Mouse (Mus musculus) adrenal gland, adult (tissue): Measurements from ENCODE around the gene Cog1.

Experiments
- DNase-seq, 2 experiments: peaks; one replicate each; pipeline ENCODE4 v3.0.0; 2022 to 2023; ENCODE audit warnings: low spot score in 1 of 2; ENCODE audit not compliant: inconsistent age in 2 of 2

Cog1 gene

GRCm38 (mm10) chr11:113698013-113698545, 49.1 kb downstream of the Cog1 start:
- DNase-seq: no peak

- no peak for DNase-seq
Measured at GRCm38 (mm10) chr11:113699643-113700042, 50.7 kb downstream of the Cog1 start.

GRCm38 (mm10) chr11:113703758-113704157, 54.8 kb downstream of the Cog1 start:
- peak; percentile 82 to 92 for DNase-seq

GRCm38 (mm10) chr11:113705966-113706652, 57.1 kb downstream of the Cog1 start:
- no peak for DNase-seq

GRCm38 (mm10) chr11:113708629-113709213, 59.8 kb downstream of the Cog1 start:
- peak in 1 of 2 experiments; percentile 55 for DNase-seq

- no peak for DNase-seq
Measured at GRCm38 (mm10) chr11:113709272-113709671, 60.3 kb downstream of the Cog1 start.

GRCm38 (mm10) chr11:113709731-113710256, 60.8 kb downstream of the Cog1 start, which contains the start of gene Cpsf4l:
TSS of gene Cpsf4l (minus strand) at chr11:113710017.
- no peak for DNase-seq

- peak in 1 of 2 experiments; percentile 73 for DNase-seq
Measured at GRCm38 (mm10) chr11:113710257-113710777, 61.3 kb downstream of the Cog1 start.

- DNase-seq: no peak
Measured at GRCm38 (mm10) chr11:113711061-113711460, 62.1 kb downstream of the Cog1 start.

- peak; percentile 72 to 87 for DNase-seq
Measured at GRCm38 (mm10) chr11:113715078-113715674, 66.2 kb downstream of the Cog1 start.

- DNase-seq: no peak
Measured at GRCm38 (mm10) chr11:113716132-113716531, 67.2 kb downstream of the Cog1 start.
